Mouse (Mus musculus): ENCODE results near the gene Ugt2b1. TPM values are rescaled to one million over a fixed set of nuclear protein-coding genes. Genes with fewer than 3 reads are reported as not detected.

Gene Ugt2b1
- polyA plus RNA-seq (2015; fragmentation: Nextera tagmentation; extraction: Ambion mirVana), result not detected in 2 replicates

DNA sequence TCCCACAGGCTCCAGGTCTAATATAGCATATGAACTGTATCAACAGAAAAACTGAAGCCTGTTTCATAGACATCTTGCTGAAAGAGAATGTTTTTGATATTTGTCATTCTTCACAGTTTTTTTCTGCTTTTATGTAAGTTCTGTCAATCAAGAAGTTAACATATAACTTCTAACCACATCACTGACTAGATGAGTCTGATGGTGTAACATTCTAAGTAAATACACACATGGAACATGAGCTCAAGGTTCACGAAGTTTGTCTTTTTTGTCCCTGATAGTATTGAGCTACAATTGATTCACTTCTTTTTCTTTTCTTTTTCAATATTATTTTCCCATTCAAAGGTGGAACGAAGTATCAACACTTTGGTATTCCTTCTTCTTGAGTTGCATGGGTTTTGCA is at the start of gene Ugt2b1:
Gene Ugt2b1, minus strand, starts transcription at position 105 of the 400 bp plus-strand sequence.

GRCm38 (mm10) chr5:86906758-86907157 is 19.6 kb downstream of the Ugt2b1 start, which contains the start of gene Ugt2b34:
Gene Ugt2b34 (minus strand): TSS chr5:86906937.

Other genes with a start within 250 kb of the Ugt2b1 start
- not detected in 2 replicates for gene Tmprss11e, start 180.7 kb downstream of the Ugt2b1 start, polyA plus RNA-seq (2015; fragmentation: Nextera tagmentation; extraction: Ambion mirVana)
- gene Ythdc1, start 122.3 kb downstream of the Ugt2b1 start, polyA plus RNA-seq (2015; fragmentation: Nextera tagmentation; extraction: Ambion mirVana), result 27.4 and 29.5 TPM in 2 replicates
- not detected in 2 replicates for gene Ugt2b34, start 19.6 kb downstream of the Ugt2b1 start, polyA plus RNA-seq (2015; fragmentation: Nextera tagmentation; extraction: Ambion mirVana)
- not detected in 2 replicates for gene Ugt2b35, start 74.3 kb upstream of the Ugt2b1 start, polyA plus RNA-seq (2015; fragmentation: Nextera tagmentation; extraction: Ambion mirVana)
- gene Ugt2b36, start 166.0 kb upstream of the Ugt2b1 start, polyA plus RNA-seq (2015; fragmentation: Nextera tagmentation; extraction: Ambion mirVana), result not detected in 2 replicates
- gene Ugt2b5, start 213.8 kb upstream of the Ugt2b1 start, polyA plus RNA-seq (2015; fragmentation: Nextera tagmentation; extraction: Ambion mirVana), result 0.10 TPM in 1 of 2 replicates, not detected in the other